Mouse (Mus musculus) midbrain, embryonic 15.5 days (tissue): Measurements from ENCODE around the gene Errfi1. TPM values are rescaled to one million over a fixed set of nuclear protein-coding genes. Genes with fewer than 3 reads are reported as not detected.
"Not testable (repeated sequence)": the region's sequence is repeated elsewhere in the genome, so short reads cannot be mapped to it uniquely, and the experiment has no call there.

Source experiments
- ATAC-seq: fragments of 200-750 bp; cut with Nextera tagmentation; replicated peaks from 2 replicates; pipeline ENCODE4 v1.8.0; 2017; ENCODE audit warnings: moderate TSS enrichment
- H3K27ac ChIP-seq: fragments of 300-500 bp; sonication (generic); 2 replicates; pipeline ENCODE4 v1.5.1; 2015; ENCODE audit warnings: mild to moderate bottlenecking, inconsistent platforms
- H3K27me3 ChIP-seq: fragments of 300-500 bp; sonication (generic); replicated peaks from 2 replicates; pipeline ENCODE4 v1.6.1; 2015; ENCODE audit warnings: inconsistent platforms
- H3K36me3 ChIP-seq: fragments of 300-500 bp; sonication (generic); replicated peaks from 2 replicates; pipeline ENCODE4 v1.6.1; 2015; ENCODE audit warnings: inconsistent platforms
- H3K4me1 ChIP-seq: fragments of 300-500 bp; sonication (generic); 2 replicates; pipeline ENCODE4 v1.6.1; 2015; ENCODE audit warnings: inconsistent platforms
- H3K4me2 ChIP-seq: fragments of 300-500 bp; sonication (generic); 2 replicates; pipeline ENCODE4 v1.6.1; 2015; ENCODE audit warnings: inconsistent platforms, mild to moderate bottlenecking, moderate library complexity
- H3K4me3 ChIP-seq: fragments of 300-500 bp; sonication (generic); 2 replicates; pipeline ENCODE4 v1.5.1; 2015; ENCODE audit warnings: mild to moderate bottlenecking, inconsistent platforms
- H3K9ac ChIP-seq: fragments of 300-500 bp; sonication (generic); 2 replicates; pipeline ENCODE4 v1.6.1; 2015; ENCODE audit warnings: mild to moderate bottlenecking, inconsistent platforms
- H3K9me3 ChIP-seq: fragments of 300-500 bp; sonication (generic); 2 replicates; pipeline ENCODE4 v1.6.1; 2016; ENCODE audit warnings: inconsistent platforms
- WGBS: fragments of 180-500 bp; shearing (Covaris S2); methylation state at CpG from one replicate; pipeline ENCODE4 v1.1.7; 2015; ENCODE audit warnings: mixed read lengths; 5-methylcytosine and 5-hydroxymethylcytosine counted together
- polyA plus RNA-seq: library from polyadenylated mRNA; unstranded; fragments of >200 nt; fragmentation: Nextera tagmentation; extraction: Ambion mirVana; gene quantifications from 2 replicates; pipeline ENCODE4 v1.2.1, GENCODE M21; 2015

The Errfi1 gene
- polyA plus RNA-seq, 1 experiment from 2014 or later: 25.6 TPM

GRCm38 (mm10) chr4:150869276-150870197 lies 15.8 kb downstream of the Errfi1 start:
- Histone ChIP-seq H3K27me3 (no peaks in the 10 kb centered on the region), H3K4me3 (no peak overlapping the region), H3K9me3 (no peaks in the 10 kb centered on the region), H3K4me1 (peaks cover 7% of the 10 kb centered on the region; the same call in 1 of the 2 replicates), H3K9ac (no peak overlapping the region), H3K27ac (no peak overlapping the region), H3K4me2 (no peak overlapping the region), H3K36me3 (peaks cover 11% of the 10 kb centered on the region; the same call in 1 of the 2 replicates)
- no peak for ATAC-seq
- WGBS: 81% methylated on average over 17 of the region's 17 CpGs

- Histone ChIP-seq H3K9me3 (no peaks in the 10 kb centered on the region), H3K27ac (no peak overlapping the region), H3K36me3 (peaks cover 11% of the 10 kb centered on the region; the same call in 1 of the 2 replicates), H3K4me1 (peaks cover 7% of the 10 kb centered on the region; the same call in 1 of the 2 replicates), H3K9ac (no peak overlapping the region), H3K27me3 (no peaks in the 10 kb centered on the region), H3K4me3 (no peak overlapping the region), H3K4me2 (no peak overlapping the region)
- WGBS: 83% methylated on average over 13 of the region's 13 CpGs
- ATAC-seq: no peak
Observed at GRCm38 (mm10) chr4:150870963-150871391, 17.3 kb downstream of the Errfi1 start.

- no peak overlapping the region for H3K9ac ChIP-seq
- 34% methylated on average over 10 of the region's 10 CpGs for WGBS
- no peak overlapping the region for H3K4me2 ChIP-seq
Observed at GRCm38 (mm10) chr4:150871392-150872138, 17.8 kb downstream of the Errfi1 start.

GRCm38 (mm10) chr4:150872139-150872651 lies 18.5 kb downstream of the Errfi1 start:
- peaks cover 7% of the 10 kb centered on the region; the same call in 1 of the 2 replicates for H3K4me1 ChIP-seq
- no peaks in the 10 kb centered on the region for H3K9me3 ChIP-seq
- no peak overlapping the region for H3K9ac ChIP-seq
- H3K4me2 ChIP-seq: no peak overlapping the region
- H3K27ac ChIP-seq: no peak overlapping the region
- H3K36me3 ChIP-seq: peaks cover 6% of the 10 kb centered on the region; the same call in 1 of the 2 replicates
- H3K4me3 ChIP-seq: no peak overlapping the region
- 52% methylated on average over 9 of the region's 9 CpGs for WGBS
- ATAC-seq: no peak
- no peaks in the 10 kb centered on the region for H3K27me3 ChIP-seq

More at GRCm38 (mm10) chr4:150871392-150872138, 17.8 kb downstream of the Errfi1 start:
- peaks cover 7% of the 10 kb centered on the region; the same call in 1 of the 2 replicates for H3K4me1 ChIP-seq
- ATAC-seq: no peak
- peaks cover 11% of the 10 kb centered on the region; the same call in 1 of the 2 replicates for H3K36me3 ChIP-seq
- no peak overlapping the region for H3K4me3 ChIP-seq
- H3K27me3 ChIP-seq: no peaks in the 10 kb centered on the region
- H3K9me3 ChIP-seq: no peaks in the 10 kb centered on the region
- H3K27ac ChIP-seq: no peak overlapping the region

- peaks cover 7% of the 10 kb centered on the region; the same call in 1 of the 2 replicates for H3K4me1 ChIP-seq
- H3K4me2 ChIP-seq: no peak overlapping the region
- no peak for ATAC-seq
- no peak overlapping the region for H3K27ac ChIP-seq
- 86% methylated on average over 8 of the region's 8 CpGs for WGBS
- H3K27me3 ChIP-seq: no peaks in the 10 kb centered on the region
- H3K4me3 ChIP-seq: no peak overlapping the region
- no peak overlapping the region for H3K9ac ChIP-seq
- peaks cover 2% of the 10 kb centered on the region; the same call in 1 of the 2 replicates for H3K36me3 ChIP-seq
- H3K9me3 ChIP-seq: no peaks in the 10 kb centered on the region
Observed at GRCm38 (mm10) chr4:150872681-150873080, 19.0 kb downstream of the Errfi1 start.

- not testable (repeated sequence) for H3K27ac ChIP-seq, H3K36me3 ChIP-seq, ATAC-seq, H3K9ac ChIP-seq, H3K4me2 ChIP-seq, H3K27me3 ChIP-seq, H3K4me1 ChIP-seq, H3K4me3 ChIP-seq
- peaks cover 11% of the 10 kb centered on the region for H3K9me3 ChIP-seq
- 79% methylated on average over 4 of the region's 4 CpGs for WGBS
Observed at GRCm38 (mm10) chr4:150874416-150874815, 20.7 kb downstream of the Errfi1 start.

- no peaks in the 10 kb centered on the region for H3K36me3 ChIP-seq
- peaks cover 11% of the 10 kb centered on the region for H3K9me3 ChIP-seq
- H3K4me2 ChIP-seq: no peak overlapping the region
- H3K4me3 ChIP-seq: no peak overlapping the region
- peaks cover 7% of the 10 kb centered on the region; the same call in 1 of the 2 replicates for H3K4me1 ChIP-seq
- H3K27ac ChIP-seq: no peak overlapping the region
- WGBS: 87% methylated on average over 10 of the region's 10 CpGs
- ATAC-seq: no peak
- no peak overlapping the region for H3K9ac ChIP-seq
- no peaks in the 10 kb centered on the region for H3K27me3 ChIP-seq
Observed at GRCm38 (mm10) chr4:150875393-150875792, 21.7 kb downstream of the Errfi1 start.

GRCm38 (mm10) chr4:150879631-150880030 lies 25.9 kb downstream of the Errfi1 start:
- no peak overlapping the region for H3K4me2 ChIP-seq
- ATAC-seq: no peak

GRCm38 (mm10) chr4:150880364-150880763 lies 26.6 kb downstream of the Errfi1 start:
- H3K27ac ChIP-seq: no peak overlapping the region
- H3K9ac ChIP-seq: no peak overlapping the region
- 84% methylated on average over 5 of the region's 5 CpGs for WGBS
- H3K4me3 ChIP-seq: no peak overlapping the region
- ATAC-seq: no peak
- no peaks in the 10 kb centered on the region for H3K27me3 ChIP-seq
- no peak overlapping the region for H3K4me2 ChIP-seq
- no peaks in the 10 kb centered on the region for H3K36me3 ChIP-seq
- H3K9me3 ChIP-seq: peaks cover 11% of the 10 kb centered on the region
- H3K4me1 ChIP-seq: no peaks in the 10 kb centered on the region

More at GRCm38 (mm10) chr4:150879631-150880030, 25.9 kb downstream of the Errfi1 start:
- H3K9ac ChIP-seq: no peak overlapping the region
- no peak overlapping the region for H3K4me3 ChIP-seq
- no peaks in the 10 kb centered on the region for H3K27me3 ChIP-seq
- no peaks in the 10 kb centered on the region for H3K36me3 ChIP-seq
- H3K4me1 ChIP-seq: no peaks in the 10 kb centered on the region
- WGBS: 95% methylated on average over 22 of the region's 22 CpGs
- peaks cover 11% of the 10 kb centered on the region for H3K9me3 ChIP-seq
- H3K27ac ChIP-seq: no peak overlapping the region

- H3K9ac ChIP-seq: no peak overlapping the region
- no peaks in the 10 kb centered on the region for H3K36me3 ChIP-seq
- WGBS: 85% methylated on average over 5 of the region's 5 CpGs
- no peak for ATAC-seq
- no peak overlapping the region for H3K4me2 ChIP-seq
- no peaks in the 10 kb centered on the region for H3K4me1 ChIP-seq
- H3K4me3 ChIP-seq: no peak overlapping the region
- no peak overlapping the region for H3K27ac ChIP-seq
- H3K9me3 ChIP-seq: peaks cover 11% of the 10 kb centered on the region
- no peaks in the 10 kb centered on the region for H3K27me3 ChIP-seq
Observed at GRCm38 (mm10) chr4:150882632-150883031, 28.9 kb downstream of the Errfi1 start.

- no peak overlapping the region for H3K9ac ChIP-seq
- no peaks in the 10 kb centered on the region for H3K36me3 ChIP-seq
- WGBS: 83% methylated on average over 5 of the region's 5 CpGs
- no peak for ATAC-seq
- no peaks in the 10 kb centered on the region for H3K27me3 ChIP-seq
- no peak overlapping the region for H3K27ac ChIP-seq
- H3K4me1 ChIP-seq: no peaks in the 10 kb centered on the region
- no peaks in the 10 kb centered on the region for H3K9me3 ChIP-seq
- H3K4me3 ChIP-seq: no peak overlapping the region
- no peak overlapping the region for H3K4me2 ChIP-seq
Observed at GRCm38 (mm10) chr4:150887903-150888302, 34.2 kb downstream of the Errfi1 start.

- ATAC-seq: no peak
- H3K9me3 ChIP-seq: no peaks in the 10 kb centered on the region
- H3K27ac ChIP-seq: no peak overlapping the region
- no peaks in the 10 kb centered on the region for H3K4me1 ChIP-seq
- no peaks in the 10 kb centered on the region for H3K36me3 ChIP-seq
- H3K9ac ChIP-seq: no peak overlapping the region
- no peaks in the 10 kb centered on the region for H3K27me3 ChIP-seq
- no peak overlapping the region for H3K4me3 ChIP-seq
- 82% methylated on average over 4 of the region's 4 CpGs for WGBS
- H3K4me2 ChIP-seq: no peak overlapping the region
Observed at GRCm38 (mm10) chr4:150888492-150888891, 34.8 kb downstream of the Errfi1 start.
